Mouse (Mus musculus) Patski (cell line): ENCODE measurements around the gene Tmem174. TPM values are rescaled to one million over a fixed set of nuclear protein-coding genes. Genes with fewer than 3 reads are reported as not detected.

Source experiments
- ATAC-seq: fragments of 100-300 bp; one replicate; pipeline ENCODE4 v1.8.0; 2021
- CTCF ChIA-PET: fragments of 350-600 bp; sonication (Branson Sonifier 250); formaldehyde crosslinking; loops from one replicate; lab custom pipeline; 2022; ENCODE audit warnings: inconsistent platforms; lab: Charles Lee
- POLR2A ChIA-PET: fragments of 350-600 bp; sonication (Branson Sonifier 250); formaldehyde crosslinking; loops from one replicate; lab custom pipeline; 2022; ENCODE audit warnings: antibody characterized with exemption, inconsistent platforms; lab: Charles Lee
- DNase-seq: peaks from one replicate; pipeline ENCODE4 v3.0.0-alpha.2; 2011; ENCODE audit warnings: low read depth, low spot score
- H3K27me3 ChIP-seq: fragments of 371-371 bp; one replicate; pipeline ENCODE4 v1.5.1; 2021
- CTCF ChIP-seq: fragments of 100-300 bp; IDR thresholded peaks from one replicate; pipeline ENCODE4 v1.5.1; 2021
- in situ Hi-C: fragments of 300-500 bp; cut with MboI; formaldehyde crosslinking; loops from 3 replicates; pipeline ENCODE4 v1.11.1; 2018; ENCODE audit warnings: low pct_unique_long_range_greater_than_20kb, mixed read lengths
- polyA plus RNA-seq: library from polyadenylated mRNA; unstranded; gene quantifications from one replicate; pipeline ENCODE4 v1.2.3, GENCODE M21; 2021

Tmem174 gene
- polyA plus RNA-seq, result not detected

DNA sequence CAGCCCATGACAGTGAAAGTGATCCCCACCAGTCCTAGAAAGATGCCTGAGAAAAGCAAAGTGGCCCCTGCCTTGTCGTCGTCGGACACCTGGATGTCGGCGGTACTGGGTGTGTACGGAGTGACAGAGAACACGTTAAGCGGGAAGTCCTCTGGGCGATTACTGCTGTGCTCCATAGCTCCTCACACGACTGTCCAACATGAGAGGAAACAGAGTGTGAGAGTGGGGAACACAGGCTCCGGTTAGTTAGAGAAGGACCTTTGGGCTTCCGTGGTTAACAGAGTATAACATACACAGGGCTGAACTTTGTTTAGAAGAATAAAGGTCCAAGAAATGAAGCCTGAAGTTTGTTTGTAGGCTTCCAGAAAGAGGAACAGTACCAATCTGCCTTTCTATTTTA, at the start of gene Tmem174:
Gene Tmem174, minus strand, starts transcription at position 266 of the 400 bp plus-strand sequence.
- CTCF ChIA-PET, result no interaction called here
- no peak for TF ChIP-seq CTCF
- POLR2A ChIA-PET, result no interaction called here
- DNase-seq, result no peak
- H3K27me3 ChIP-seq, result no peaks in the 10 kb centered on the region
- no peak for ATAC-seq
- in situ Hi-C loops, result no loop called here

DNA sequence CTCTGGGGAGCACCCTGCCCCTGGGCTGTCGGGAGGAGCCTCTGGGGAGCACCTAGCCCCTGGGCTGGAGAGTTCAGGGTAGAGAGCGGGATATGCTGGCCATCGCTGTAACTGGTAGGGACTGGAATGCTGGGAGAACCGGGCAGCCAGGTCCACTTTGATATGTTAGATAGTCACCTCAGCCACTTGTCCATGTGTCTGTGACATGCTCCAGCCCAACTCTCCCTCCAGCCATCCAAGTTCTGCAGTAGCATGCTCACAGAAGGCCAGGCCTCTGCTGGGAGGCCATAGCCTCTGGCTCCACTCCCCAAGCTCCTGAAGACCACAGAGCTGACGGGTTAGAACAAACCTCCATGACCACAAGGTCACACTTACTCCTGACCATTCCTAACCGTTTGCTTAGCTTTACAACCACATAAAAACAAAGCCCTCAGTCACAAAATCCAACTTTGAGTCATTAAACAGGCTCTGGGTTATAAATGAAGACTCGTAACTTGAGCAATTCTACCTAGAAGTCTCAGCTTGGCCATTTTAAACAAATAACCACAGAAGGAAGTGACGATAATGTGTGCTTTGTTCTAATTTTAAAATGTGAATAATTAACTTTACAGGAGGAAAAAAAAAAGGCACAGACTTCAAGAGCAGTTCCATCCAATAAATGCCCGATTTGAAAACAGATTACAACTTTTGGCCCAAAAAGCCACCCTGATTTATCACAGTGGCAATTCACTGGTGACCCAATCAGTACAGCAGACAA, 47.1 kb upstream of the Tmem174 start:
- ATAC-seq (no peak), DNase-seq (no peak)
- no peaks in the 10 kb centered on the region for H3K27me3 ChIP-seq
- in situ Hi-C loops, result no loop called here
- CTCF ChIA-PET, result no interaction called here
- POLR2A ChIA-PET, result interaction anchor here (1.6 kb wide), 1 partner anchor 12 kb away, joined by 3 read pairs; no protein-coding TSS in a partner anchor
- TF ChIP-seq CTCF, result no peak

DNA sequence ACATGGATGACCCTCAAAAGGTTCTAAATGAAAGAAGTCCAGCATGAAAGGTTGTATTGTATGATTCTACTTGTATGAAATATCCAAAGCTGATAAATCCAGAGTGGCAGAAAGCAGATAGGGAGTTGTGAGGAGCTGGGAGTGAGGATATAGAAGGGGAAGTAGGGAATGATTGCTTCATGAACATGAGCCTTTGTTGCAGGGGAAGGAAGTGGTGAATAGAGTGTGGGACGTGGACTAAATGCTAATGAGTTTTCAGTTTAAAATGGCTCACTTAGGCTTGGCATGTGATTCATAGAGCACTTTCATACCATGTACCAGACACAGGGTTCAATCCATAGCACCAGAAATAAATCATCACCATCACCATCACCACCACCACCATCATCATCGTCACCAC, 46.2 kb upstream of the Tmem174 start:
- no peak for TF ChIP-seq CTCF
- CTCF ChIA-PET, result no interaction called here
- POLR2A ChIA-PET, result no interaction called here
- in situ Hi-C loops, result no loop called here
- no peaks in the 10 kb centered on the region for H3K27me3 ChIP-seq
- no peak for ATAC-seq
- no peak for DNase-seq

DNA sequence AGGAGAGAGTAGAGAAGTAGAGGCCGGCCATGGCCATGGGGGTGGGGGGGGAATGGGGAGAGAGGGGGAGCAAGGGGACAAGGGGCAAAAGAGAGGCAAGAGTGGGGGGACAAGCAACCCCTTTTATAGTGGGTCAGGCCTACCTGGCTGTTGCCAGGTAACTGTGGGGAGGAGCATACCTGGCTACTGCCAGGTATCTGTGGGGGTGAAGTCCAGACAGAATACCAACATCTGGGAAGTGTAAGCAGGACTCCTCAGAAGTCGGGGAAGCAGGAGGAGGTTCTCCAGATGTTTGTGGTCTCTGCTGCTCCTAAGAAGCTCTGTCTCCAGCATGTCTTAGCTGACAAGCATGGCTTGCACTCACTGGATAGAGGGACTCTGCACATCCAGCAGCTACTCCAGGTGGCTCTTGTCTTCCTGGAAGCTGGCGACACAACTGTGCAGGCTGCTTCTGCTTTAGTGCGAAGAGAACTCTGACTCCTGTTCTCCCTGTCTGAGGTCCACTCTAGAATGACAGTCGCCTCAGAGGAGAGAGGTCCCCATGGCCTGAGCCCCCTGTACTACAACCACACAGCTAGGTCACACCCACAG, 43.4 kb upstream of the Tmem174 start:
- in situ Hi-C loops, result no loop called here
- no peak for TF ChIP-seq CTCF
- H3K27me3 ChIP-seq, result no peaks in the 10 kb centered on the region
- ChIA-PET CTCF (interaction anchor here (1.2 kb wide), 1 partner anchor 24 kb away, joined by 4 read pairs; no protein-coding TSS in a partner anchor), POLR2A (interaction anchor here (0.9 to 3.6 kb wide), 4 partner anchors 8 to 135 kb away, joined by 3 to 18 read pairs (median 8); partner anchors contain the start of gene Fcho2)
- ATAC-seq (no peak), DNase-seq (no peak)

DNA sequence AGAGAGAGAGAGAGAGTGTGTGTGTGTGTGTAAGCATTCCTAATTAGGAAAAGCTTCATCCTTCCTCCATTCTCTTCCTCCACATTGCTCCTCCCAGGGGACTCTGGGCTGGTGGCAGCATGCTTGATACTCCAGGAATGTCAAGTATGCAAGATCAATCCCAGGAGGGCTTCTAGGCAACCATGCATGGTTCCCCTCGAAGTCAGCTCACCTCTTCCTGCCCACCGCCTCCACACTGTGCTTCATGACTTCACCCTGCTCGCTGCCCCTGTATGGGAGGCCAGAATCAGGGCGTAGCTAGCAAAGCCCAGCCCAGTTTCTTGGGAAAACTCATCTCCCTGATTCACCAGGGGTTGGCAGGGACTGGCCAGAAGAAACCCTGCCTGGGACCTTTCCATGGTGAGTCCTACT, 42.4 kb upstream of the Tmem174 start:
- ATAC-seq (peak; percentile 95), DNase-seq (peak; percentile 83)
- TF ChIP-seq CTCF, result no peak
- ChIA-PET CTCF (interaction anchor here (1.0 to 1.9 kb wide), 5 partner anchors 11 to 183 kb away, joined by 3 to 4 read pairs (median 4); no protein-coding TSS in a partner anchor), POLR2A (interaction anchor here (0.6 to 3.6 kb wide), 6 partner anchors 9 to 419 kb away, joined by 3 to 18 read pairs (median 8); no protein-coding TSS in a partner anchor)
- no peaks in the 10 kb centered on the region for H3K27me3 ChIP-seq
- in situ Hi-C loops, result no loop called here

DNA sequence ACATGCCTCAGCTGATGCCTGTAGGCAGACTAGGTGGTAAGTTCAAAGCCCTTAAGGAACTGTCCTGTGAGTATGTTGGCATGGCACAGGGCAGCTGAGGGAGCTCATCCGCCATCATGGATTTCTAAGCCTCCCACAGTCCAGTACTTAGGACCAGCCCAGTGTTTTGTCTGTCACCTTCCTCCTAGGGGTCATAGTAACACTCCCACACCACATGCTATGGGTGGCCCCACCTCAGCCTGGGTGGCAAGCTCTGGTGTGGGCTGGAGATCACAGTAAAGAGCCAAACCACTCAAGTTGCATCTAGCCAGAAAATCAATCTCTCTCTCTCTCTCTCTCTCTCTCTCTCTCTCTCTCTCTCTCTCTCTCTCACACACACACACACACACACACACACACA, 42.0 kb upstream of the Tmem174 start:
- ATAC-seq, result peak; percentile 41
- H3K27me3 ChIP-seq, result no peaks in the 10 kb centered on the region
- in situ Hi-C loops, result no loop called here
- no peak for TF ChIP-seq CTCF
- ChIA-PET POLR2A (interaction anchor here (0.6 to 3.6 kb wide), 6 partner anchors 9 to 418 kb away, joined by 3 to 18 read pairs (median 6); no protein-coding TSS in a partner anchor), CTCF (interaction anchor here (1.0 to 1.9 kb wide), 5 partner anchors 11 to 182 kb away, joined by 3 to 4 read pairs (median 4); no protein-coding TSS in a partner anchor)
- DNase-seq, result no peak

DNA sequence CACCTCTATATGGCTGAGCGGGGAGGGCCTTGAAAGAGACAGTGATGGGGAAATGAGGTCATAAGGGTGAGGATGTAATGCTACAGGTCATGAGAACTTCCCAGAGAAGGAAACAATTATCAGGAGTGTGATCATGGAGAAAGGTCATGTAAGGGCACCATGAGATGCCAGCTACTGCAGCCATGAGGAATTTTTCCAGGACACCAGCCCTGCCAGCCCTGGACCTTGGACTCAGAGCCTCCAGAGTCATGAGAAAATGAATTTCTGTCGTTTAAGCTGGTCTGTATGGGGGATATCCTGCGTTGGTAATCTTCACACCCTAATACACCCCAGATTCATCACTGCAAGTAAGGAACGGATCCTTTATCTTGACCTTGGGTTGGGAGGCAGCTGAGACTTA, 36.7 kb upstream of the Tmem174 start:
- no peak for TF ChIP-seq CTCF
- DNase-seq (no peak), ATAC-seq (no peak)
- CTCF ChIA-PET, result no interaction called here
- POLR2A ChIA-PET, result no interaction called here
- in situ Hi-C loops, result no loop called here
- no peaks in the 10 kb centered on the region for H3K27me3 ChIP-seq

DNA sequence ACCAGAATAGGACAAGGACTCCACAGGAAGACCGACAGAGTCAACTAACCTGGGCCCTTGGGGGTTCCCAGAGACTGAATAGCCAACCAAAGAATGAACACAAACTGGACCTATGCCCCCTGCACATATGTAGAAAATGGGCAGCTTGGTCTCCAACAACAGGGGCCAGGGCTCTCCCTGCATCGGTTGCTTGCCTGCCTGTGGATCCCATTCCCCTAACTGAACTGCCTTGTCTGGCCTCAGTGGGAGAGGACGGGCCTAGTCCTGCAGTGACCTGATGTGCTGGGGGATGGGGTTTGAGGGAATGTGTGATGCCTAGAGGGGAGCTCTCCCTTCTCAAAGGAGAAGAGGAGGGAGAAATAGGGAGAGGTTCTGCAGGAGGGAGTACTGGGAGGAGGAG, 32.1 kb upstream of the Tmem174 start:
- ATAC-seq, result no peak

DNA sequence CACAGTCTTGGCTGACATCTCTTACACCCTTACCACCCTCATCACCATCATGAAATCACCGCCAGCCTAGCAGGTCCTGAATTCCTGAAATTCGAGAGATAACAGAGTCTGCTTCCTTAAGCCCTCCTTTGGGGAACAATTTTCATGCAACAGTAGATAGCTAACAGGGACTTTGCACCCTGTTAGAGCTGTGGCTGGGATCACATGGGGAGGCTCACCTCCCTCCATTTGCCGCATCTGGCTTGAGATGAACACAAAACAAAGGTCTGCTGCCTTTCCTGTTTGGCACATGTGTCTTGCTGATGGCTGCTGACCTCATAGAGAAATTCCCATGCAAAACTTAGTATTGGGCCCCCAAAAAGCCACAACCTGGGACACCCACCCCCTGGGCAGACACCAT, 30.1 kb upstream of the Tmem174 start:
- H3K27me3 ChIP-seq, result no peaks in the 10 kb centered on the region
- ChIA-PET POLR2A (interaction anchor here (0.6 kb wide), 1 partner anchor 28 kb away, joined by 3 read pairs; no protein-coding TSS in a partner anchor), CTCF (no interaction called here)
- in situ Hi-C loops, result no loop called here
- TF ChIP-seq CTCF, result no peak
- ATAC-seq, result peak; percentile 65
- DNase-seq, result no peak

More for the DNA sequence above, 32.1 kb upstream of the Tmem174 start:
- no peak for TF ChIP-seq CTCF
- no peak for DNase-seq
- H3K27me3 ChIP-seq, result no peaks in the 10 kb centered on the region
- in situ Hi-C loops, result no loop called here
- ChIA-PET CTCF (no interaction called here), POLR2A (no interaction called here)

DNA sequence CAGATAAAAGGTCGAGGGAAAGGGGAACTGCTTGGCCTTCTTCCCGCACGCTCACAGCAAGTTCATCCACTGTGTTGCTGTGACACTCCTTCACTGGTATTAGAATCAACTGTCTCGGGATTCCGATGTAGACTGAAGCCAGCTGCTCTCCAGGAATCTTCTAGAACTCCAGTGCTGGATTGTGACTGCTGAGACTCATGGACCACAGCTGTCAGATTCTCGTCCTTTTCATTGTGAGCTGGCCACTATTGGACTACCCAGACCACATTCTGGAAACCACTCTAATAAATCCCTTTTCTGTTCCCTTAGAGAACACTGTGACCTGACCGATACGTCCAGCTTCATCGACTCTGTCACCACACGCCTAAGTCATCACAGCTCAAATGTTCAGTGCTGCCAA, 28.0 kb upstream of the Tmem174 start:
- ATAC-seq (no peak), DNase-seq (no peak)
- no peaks in the 10 kb centered on the region for H3K27me3 ChIP-seq
- in situ Hi-C loops, result no loop called here
- TF ChIP-seq CTCF, result no peak
- ChIA-PET POLR2A (interaction anchor here (0.5 kb wide), 1 partner anchor 126 kb away, joined by 3 read pairs; no protein-coding TSS in a partner anchor), CTCF (no interaction called here)

DNA sequence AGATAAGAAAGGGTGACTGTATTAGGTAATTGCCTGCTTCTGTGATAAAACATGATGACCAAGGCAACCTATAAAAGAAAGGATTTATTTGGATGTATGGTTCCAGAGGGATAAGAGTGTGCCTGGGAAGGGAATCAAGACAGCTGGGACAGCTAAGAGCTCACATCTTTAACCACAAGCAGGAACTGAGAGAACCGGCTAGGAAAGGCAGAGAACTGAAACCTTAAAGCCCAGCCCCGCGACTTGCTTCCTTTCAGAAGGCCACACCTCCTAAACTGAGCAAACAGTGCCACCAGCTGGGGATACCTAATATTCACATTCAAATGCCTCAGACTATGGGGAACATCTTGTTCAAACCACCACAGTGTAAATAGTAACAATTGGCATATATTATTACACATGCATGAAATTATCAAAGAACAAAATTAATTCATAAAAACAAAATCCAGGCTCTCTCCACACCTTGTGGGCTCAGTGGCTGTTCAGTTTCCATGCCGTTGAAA, 25.0 kb upstream of the Tmem174 start:
- ChIA-PET POLR2A (no interaction called here), CTCF (no interaction called here)
- no peaks in the 10 kb centered on the region for H3K27me3 ChIP-seq
- DNase-seq, result no peak
- no peak for ATAC-seq
- in situ Hi-C loops, result no loop called here
- peak; percentile 37 for TF ChIP-seq CTCF
